Mouse (Mus musculus): Measurements from ENCODE around the gene Npr1.

Npr1 gene

DNA sequence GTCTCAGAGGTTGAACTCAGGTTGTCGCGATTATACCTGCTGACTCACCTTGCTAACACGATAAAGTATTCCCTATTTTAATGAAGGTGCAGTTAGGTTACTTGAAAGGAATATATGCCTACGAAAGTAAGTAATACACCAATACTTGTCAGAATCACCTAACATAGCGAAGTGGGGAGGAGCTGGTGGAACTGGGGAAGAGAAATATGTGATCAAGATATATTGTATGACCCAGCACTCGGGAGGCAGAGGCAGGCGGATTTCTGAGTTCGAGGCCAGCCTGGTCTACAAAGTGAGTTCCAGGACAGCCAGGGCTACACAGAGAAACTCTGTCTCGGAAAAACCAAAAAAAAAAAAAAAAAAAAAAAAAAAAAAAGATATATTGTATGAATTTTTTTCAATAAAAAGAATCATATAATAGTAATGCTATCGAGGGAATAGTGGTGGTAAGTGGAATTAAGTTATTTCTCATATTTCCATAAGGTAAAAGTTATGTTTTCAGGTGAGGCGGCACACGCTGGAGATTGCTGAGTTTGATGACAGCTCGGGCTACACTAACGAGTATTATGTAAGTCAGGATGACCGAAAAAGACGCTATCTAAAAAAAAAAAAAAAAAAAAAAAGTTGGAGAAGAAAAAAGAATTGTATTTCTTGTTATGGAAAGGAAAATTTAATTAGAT, 9.6 kb upstream of the Npr1 start:
- peak; percentile 18 to 36 for DNase-seq

DNA sequence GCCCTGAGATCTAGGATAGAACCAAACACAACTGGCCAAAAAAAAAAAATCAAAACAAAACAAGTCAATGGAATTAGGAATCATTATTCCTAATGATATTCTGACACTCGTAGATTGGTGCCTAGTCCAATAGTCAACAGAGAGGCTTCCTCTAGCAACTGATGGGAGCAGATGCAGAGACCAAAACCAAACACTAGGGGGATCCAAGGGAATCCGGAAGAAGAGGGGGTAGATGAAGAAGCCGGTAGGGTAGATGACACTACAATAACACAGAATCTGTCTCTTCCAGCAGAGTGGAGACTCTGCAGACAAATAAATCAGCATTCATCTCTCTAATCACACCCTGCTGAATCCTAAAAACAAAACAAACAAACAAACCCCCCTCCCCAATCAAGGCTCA, 6.5 kb upstream of the Npr1 start:
- no peak for DNase-seq

DNA sequence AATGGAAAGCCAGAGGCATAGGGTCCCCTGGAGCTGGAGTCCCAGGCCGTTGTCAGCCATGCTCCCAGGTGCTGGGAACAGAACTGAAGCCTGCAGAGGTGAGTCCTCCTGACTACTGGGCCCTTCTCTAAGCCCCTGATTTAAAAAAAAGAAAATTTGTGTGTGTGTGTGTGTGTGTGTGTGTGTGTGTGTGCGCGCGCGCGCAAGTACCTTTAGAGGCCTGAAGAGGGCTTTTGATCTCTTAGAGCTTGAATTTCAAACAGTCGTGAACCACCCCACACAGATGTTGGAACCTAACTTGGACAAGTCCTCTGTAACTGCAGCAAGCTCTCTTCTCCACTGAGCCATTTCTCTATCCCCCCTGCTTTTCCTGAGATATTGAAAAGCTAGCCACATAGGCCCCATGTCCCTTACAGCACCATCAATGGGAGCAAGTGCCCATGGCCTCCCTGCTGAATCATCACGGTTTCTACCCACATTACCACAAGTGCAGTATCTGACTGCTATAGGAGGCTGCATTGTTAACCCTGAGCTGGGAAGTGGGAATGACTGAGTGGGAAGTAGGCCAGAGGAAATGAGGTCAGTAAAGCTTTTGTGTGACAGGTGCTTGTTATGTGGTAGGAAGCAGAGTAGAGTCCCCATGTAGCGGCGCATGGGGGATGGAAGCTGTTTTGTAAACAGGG, 2.1 kb upstream of the Npr1 start:
- DNase-seq = no peak

DNA sequence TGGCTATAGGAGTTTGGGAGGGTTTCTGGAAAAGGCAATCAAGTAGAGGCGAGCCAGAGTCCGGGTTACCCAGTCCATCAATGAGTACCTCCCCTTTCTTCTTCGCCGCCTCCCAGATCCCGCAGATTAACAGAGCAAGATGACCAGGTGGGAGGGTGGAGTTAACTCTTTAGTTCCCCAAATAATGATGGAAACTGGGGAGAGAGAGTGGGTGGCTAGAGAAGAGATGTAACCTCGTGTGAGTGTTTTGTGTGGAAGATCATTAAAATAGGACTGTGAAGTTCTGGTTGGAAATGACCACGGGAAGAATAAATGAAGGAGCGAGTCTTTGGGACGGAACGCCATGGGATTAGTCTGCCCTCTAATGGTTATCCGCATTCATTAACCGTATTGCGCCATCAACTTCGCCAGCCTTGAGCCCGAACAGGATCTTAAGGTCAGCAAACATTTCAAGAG, 673 bp upstream of the Npr1 start:
- DNase-seq = peak; percentile 54 to 69

DNA sequence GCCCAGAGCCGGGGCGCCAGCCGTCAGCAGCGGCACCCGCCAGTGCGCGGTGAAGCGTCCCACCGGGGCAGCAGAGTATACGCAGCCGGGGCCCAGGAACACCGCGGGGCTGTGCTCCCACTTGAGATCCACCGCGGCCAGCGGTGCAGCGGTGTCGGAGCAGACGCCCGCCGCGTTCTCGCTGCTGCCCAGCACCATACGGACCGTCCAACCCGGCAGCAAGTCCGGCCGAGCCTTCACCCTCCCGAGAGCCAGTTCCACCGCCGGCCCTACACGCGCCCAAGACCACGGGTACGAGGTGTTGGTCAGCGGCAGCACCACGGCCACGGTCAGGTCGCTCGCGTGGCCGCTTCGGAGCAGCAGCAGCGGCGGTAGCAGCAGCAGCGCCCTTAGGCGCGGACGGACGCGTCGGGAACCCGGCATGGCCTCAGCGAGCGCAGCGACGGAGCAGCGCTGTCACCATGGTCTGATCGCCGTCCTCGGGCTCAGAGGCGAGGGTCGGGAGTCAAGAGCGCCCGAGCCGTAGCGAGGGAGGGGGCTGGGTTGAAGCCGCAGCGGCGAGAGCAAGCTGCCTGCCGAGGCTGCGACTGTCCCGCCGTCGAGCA, 483 bp downstream of the Npr1 start:
- DNase-seq = no peak

DNA sequence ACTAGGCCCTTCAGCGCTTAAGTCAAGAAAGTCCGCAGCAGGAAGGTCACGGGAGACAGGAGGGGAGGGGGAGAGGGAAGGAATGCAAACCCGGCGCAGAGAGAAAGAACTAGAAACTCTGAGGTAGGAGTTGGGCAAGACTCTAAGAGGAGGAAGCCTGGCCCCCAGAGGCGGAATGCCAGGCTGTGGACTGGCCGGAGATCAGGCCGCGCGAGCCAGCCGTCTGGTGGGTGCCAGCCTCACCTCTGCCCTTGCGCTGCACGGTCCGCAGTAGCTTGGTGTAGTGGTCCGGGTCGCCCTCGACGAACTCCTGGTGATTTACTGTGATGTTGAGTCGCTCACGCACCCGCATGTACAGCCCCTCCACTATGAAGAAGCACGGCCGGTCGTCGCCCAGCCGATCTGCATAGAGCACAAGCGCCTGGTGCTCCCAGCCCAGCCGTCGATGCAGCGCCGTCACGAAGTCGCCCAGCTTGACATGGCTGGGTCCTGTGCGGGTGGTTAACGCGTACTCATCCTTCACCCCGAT, 1.1 kb downstream of the Npr1 start:
- no peak for DNase-seq

DNA sequence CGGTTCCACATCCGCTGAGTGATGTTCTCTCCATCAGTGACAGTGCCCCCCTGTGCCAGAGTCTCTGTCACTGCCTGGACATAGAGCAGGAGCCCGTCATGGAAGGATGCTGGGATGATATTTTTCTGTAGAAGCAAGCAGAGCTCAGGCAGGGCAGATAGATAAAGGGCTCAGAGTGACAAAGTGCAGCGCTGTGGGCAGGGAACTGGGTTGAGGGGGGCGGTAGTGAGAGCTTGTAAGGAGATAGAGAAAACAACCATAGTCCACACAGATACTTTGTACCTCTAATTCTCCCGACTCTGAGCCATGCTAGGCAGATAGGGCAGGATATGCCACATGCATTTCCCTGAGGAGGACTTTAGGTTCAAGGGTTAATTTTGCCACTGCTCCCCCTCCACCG, 3.1 kb downstream of the Npr1 start:
- DNase-seq = no peak

DNA sequence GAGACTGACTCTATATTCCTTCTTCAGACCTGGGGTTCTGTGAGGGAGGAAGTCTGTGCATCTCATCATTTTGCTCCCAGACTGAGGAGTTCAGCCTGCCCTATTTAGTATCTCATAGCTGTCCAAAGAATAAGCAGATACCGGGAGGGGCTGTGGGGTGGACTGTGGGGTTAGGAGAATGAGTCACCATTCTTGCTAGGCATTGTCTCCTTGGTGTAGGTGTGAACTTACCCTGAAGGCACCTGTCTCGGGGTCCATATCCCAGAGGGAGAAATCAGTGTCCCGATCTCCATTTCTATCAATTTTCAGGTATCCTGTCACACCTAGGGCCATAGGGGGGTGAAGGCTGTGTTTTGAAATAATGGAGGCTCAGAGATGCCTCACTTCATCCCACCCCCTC, 3.7 kb downstream of the Npr1 start:
- DNase-seq = no peak

DNA sequence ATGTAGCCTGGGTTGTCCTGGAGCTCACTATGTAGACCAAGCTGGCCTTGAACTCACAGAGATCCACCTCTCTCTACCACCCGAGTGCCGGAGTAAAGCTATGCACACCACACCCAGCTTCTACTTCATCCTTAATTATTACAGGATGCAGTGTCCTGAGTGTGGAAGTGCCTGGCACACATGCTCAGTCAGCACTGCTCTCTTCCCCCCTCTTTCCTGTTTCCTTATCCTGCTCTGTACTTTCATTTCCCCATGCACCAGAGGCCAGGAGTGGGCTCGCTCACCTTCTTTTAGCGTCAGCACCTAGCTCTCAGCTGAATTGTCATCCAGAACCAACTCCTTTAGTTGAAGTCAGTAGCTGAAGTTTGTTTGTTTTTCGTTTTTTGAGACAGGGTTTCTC, 5.4 kb downstream of the Npr1 start:
- no peak for DNase-seq

DNA sequence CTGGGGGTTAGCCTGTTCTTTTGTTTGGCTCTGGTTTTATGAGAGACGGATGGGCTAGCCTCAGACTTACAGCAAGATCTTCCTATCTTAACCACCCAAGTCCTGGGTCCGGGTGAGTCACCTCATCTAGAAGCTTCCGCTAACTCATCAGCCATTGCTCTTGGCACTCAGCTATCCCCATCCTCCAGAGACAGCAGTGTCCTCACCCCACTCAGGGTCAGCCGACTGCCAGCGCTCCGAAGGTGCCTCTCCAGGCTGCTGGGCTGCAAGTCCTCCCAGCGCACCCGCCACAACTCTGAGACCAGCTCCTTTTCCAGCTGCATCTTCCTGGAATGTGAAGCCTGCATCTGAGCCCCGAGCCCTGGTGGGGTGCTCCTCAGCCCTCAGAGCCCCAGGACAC, 5.9 kb downstream of the Npr1 start:
- DNase-seq = no peak

DNA sequence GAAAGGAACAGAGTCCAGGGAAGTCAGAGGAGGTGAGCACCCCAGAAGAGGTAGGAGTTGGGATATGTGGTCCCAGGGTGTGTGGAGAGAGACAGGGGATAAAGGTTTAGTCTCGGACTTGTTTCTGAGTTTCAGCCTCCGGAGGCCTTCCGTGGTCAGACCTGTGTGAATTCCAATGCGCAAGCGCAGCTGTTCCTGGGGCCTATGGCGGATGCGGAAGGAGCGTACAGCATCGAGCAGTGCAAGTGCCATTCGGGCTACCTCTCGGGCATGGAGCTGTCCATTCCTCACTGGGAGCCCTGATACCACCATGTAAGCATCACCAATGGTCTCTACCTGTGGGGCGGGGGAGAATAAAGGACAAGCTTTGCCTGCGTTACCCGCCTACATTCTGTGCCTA, 10.7 kb downstream of the Npr1 start:
- DNase-seq = no peak

DNA sequence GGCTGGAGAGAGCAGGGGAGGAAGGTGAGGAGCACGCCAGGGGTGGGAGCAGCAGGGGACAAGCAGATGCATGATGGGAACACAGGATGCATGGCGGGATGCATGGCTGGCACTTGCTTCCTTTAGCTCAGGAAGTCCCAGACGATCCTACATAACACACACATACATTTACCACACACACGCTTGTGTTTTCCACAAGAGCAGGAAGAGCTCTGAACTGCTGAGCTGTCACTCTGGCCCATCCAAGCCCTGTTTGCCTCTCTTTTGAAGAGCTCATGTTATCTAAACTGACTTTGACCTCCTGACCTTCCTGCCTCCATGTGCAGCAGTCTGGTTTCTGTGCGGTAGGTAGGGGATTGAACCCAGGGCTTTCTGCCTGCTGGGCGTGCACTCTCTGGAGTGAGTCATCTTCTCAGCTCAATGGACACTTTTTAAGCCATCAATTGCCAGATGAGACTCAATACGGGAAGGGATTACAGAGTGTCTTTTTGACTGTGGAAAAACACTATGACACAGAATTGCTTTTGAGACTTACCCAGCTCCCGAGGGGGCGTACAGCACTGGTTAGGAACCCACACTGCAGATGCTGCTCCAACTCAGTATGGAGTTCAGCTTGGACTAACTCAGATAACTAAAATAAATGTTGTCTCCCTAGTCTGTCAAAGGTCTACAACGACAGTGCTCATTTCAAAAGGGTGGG, 14.1 kb downstream of the Npr1 start:
- DNase-seq = no peak

DNA sequence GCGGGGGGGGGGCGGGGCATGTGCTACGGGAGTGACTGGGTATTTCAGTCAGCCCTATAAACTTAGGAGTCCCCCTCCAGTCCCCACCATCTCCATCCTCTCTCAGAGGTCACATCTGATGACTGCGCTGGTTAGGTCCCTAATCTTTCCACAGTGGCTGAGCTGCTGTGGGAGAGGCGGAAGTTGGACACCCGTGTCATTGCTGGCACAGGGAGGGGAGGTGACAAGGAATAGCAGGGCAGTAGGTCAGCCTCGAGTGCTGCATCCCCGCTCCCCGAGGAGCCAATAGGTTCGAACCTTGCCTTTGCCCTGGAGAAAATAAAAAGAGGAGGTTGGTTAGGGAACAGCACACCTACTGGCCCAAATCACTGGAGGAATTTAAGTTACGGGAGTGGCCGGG, 14.8 kb downstream of the Npr1 start:
- no peak for DNase-seq

DNA sequence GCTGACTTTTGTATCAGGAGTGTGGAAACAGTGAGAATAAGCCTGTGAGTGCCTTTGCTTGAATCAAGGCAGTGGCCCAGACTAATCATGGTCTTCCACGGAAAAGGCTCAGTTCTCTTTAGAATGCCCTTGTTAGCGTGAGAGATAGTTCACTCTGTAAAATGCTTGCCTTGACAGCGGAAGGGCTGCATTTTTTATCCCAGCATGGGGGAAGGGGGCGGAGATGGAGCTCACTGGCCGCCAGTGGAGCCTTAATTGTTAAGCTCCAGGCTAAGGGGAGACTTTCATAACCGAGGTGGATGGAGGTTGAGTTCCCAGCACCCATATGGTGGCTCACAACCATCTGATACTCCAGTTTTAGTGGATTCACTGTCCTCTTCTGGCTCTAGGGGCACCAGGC, 17.0 kb downstream of the Npr1 start:
- DNase-seq = no peak

DNA sequence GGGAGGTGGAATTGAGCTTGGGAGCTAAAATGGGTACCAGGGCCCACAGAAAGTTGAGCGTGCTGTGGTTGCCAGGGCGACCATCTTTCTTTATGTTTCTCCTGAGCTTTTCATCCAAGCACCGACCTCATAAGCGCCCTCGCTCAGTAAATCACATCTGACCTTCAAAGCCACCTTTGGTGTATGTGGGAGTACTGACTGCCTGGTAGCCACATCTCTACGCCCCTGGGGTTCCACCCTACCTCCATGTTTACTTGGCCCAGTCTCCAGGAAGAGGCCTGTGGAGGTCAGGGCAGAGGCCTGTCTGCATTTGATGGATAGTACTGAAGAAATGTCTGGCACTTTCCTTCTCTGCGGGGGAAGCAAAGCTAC, 18.6 kb downstream of the Npr1 start:
- no peak for DNase-seq

DNA sequence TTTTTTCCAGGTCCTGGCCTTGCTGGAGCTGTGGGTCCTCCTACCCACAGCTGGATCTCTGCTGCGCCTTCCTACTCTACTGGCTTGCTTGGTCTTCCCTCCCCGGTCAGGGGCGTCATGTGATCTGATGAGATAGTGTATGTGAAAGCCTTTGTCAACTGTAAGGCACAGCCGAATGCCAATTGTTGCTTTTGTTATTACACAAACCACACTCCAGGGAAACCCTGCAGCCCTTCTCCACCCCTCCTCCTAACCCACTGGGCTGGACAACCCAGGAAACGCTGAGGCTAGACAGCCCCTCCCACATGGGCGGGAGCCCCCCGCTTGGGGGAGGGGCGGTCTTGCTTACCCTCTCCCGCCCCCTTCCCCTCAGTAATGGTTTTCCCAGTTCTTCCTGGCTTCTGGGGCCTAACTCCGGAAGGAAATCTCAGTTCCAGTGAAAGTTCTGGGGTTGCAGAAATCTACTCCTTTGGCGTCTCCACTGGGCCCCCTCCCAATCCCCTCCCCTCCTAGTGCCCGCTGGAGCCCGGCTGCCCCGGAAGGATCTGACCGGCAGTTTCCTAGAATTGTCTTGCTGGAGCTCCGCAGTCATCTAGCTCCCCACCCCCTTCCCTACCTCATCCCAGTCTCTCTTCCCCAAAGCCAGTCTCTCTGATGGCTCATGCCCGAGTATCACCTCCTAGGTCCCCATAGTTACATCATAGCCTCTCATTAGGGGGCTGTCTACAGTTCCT, 19.1 kb downstream of the Npr1 start:
- peak; percentile 21 to 23 for DNase-seq

DNA sequence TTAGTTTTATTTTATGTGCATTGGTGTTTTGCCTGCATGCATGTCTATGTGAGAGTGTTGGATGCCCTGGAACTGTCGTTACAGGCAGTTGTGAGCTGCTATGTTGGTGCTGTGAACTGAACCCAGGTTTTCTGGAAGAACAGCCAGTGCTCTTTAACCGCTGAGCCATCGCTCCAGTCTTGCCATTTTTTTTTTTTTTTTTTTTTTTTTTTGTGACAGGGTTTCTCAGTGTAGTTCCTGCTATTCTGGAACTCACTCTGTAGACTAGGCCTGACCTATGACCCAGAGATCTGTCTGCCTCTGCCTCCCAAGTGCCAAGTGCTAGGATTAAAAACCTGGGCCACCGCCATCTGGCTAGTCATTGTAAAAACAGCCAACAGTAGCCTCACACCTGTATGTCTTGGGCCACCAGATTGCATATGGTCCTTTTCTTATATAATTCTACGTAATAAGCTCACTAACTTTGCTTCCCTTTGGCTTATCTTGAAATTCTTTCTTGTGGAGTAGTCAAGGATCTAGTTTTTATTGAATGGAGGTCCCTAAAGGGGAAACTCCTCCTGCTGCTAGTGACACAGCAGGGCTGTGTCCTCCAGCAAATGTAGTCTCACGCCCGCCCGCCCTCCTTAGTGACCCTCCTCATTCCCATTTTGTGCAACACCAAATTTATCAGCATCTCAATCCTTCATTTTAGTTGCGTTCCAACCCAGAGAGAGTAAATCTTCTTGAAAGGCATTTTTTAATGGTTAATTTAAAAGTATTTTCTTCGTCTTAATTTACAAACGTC, 20.1 kb downstream of the Npr1 start:
- no peak for DNase-seq

DNA sequence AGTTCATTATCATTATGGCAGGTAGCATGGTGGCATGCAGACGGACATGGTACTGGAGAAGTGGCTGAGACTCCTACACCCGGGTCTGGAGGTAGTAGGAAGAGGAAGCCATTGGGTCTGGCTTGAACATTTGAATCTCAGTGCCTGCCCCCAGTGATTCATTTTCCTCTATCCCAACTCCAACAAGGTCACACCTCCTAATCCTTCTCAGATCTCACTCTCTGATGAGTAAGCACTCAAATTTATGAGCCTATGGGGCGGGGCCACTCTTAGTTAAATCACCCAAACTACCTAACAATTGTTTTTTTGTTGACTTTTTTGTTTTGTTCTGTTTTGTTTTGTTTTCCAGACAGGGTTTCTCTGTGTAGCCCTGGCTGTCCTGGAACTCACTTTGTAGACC, 21.7 kb downstream of the Npr1 start:
- DNase-seq = no peak

DNA sequence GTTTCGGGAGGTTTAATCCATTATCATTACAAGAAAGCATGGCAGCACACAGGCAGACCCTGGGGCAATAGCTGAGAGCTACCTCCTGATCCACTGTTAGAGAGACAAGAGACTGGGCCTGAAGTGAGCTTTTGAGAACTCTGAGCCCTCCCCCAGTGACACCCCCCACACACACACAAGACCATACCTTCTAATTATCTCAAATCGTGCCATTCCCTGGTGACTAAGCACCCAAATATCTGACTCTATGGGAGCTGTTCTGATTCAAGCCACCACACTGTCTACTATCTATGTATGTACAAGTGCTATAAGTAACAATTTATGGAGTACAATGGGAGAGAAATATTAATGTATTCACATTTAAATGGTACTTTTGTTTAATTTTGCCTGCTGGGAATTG, 24.9 kb downstream of the Npr1 start:
- DNase-seq = no peak

DNA sequence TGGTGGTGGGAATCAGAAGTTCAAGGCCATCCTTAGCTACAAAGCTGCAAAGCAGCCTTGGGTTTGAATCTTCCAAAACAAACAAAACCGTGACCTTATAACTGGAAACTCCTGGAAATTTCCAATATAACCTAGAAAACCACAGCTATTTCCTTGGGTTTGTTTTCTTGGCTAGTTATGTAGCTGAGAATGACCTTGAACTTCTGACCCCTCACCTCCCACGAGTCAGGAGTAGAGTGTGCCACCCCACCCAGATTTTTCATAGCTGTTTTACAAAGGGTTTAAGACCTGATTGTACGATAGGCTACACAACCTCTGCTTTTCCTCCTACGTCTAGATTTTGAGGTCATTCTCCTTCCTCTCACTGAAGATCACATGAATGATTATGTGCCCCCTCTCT, 28.5 kb downstream of the Npr1 start:
- DNase-seq = no peak

DNA sequence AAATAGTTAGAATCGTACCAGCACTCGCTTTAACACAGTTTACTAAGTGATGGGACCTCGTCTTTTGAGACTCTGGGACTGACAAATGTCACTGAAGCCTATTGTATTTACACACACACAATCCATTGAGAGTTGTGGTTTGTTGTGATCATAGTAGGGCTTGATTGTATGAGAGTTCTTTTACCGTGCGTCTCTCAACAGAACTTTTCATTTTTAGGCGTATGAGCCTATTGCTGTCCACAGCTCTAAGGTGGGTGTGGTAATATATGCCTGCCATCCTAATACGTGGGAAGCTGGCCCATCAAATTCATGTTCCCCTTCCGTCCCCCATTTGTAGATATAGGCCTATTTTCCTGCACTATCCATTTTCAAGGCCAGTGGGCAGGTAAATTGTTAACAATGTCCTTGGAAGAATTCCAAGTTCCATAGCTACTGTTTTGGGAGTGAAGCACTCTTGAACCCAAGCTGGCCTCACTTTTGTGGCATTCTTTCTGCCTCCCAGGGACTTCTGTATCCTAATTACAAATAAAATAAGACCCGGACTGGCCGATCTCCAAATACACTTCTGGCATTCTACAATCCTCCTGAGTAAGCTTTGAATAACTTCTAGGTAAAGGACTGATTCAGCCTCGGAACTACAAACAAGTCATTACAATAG, 31.5 kb downstream of the Npr1 start:
- DNase-seq = peak in 1 of 2 experiments; percentile 21
